Mouse (Mus musculus): ENCODE measurements around the gene Zic4. TPM values are rescaled to one million over a fixed set of nuclear protein-coding genes. Genes with fewer than 3 reads are reported as not detected.

Gene Zic4
- polyA plus RNA-seq, 1 experiment, result 0.02 TPM

- H3K27me3 ChIP-seq (ENCODE audit: control insufficient read depth), result peaks cover 79% of the 10 kb centered on the region
- H3K9me3 ChIP-seq (ENCODE audit: control insufficient read depth, low read length), result peaks cover 2% of the 10 kb centered on the region; the same call in 1 of the 2 replicates
- TF ChIP-seq GATA1 (IDR thresholded peaks at IDR 0.05; ENCODE audit: low read length) (no peak), TAL1 (IDR thresholded peaks at IDR 0.05; ENCODE audit: low read length) (no peak)
- H3K4me1 ChIP-seq (ENCODE audit: control insufficient read depth), result no peaks in the 10 kb centered on the region
- H3K36me3 ChIP-seq (ENCODE audit: control insufficient read depth), result no peaks in the 10 kb centered on the region
- no peak overlapping the region for H3K4me3 ChIP-seq (replicated peaks)
Observed at GRCm38 (mm10) chr9:91373811-91374575, 11.8 kb downstream of the Zic4 start.

DNA sequence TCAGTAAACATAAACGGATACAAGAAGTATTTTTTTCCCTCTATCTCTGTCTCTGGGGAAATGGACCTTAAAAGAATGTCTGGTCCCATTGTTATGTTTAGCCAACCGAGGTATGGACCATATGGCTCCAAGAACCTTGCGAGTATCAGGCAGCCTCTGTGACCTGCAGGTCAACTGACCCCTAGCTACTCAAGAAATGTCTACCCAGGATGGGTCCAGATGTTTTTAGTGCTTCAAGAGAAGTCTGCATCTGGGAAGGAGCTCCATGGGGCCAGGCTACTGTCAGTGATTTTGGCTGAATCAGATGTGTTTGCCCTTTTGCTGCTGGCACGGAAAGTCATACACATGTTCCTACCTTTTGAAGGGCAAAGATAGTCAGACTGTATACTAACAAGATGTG lies 12.5 kb downstream of the Zic4 start:
- H3K9me3 ChIP-seq (ENCODE audit: control insufficient read depth, low read length), result peaks cover 3% of the 10 kb centered on the region; the same call in 1 of the 2 replicates
- H3K4me3 ChIP-seq (replicated peaks), result no peak overlapping the region
- no peak for TF ChIP-seq GATA1 (IDR thresholded peaks at IDR 0.05; ENCODE audit: low read length)
- no peak for TF ChIP-seq TAL1 (IDR thresholded peaks at IDR 0.05; ENCODE audit: low read length)
- H3K36me3 ChIP-seq (ENCODE audit: control insufficient read depth), result no peaks in the 10 kb centered on the region
- H3K4me1 ChIP-seq (ENCODE audit: control insufficient read depth), result no peaks in the 10 kb centered on the region
- H3K27me3 ChIP-seq (ENCODE audit: control insufficient read depth), result peaks cover 79% of the 10 kb centered on the region

GRCm38 (mm10) chr9:91377036-91377872 lies 15.0 kb downstream of the Zic4 start:
- no peak overlapping the region for H3K4me3 ChIP-seq (replicated peaks)
- H3K36me3 ChIP-seq (ENCODE audit: control insufficient read depth), result no peaks in the 10 kb centered on the region
- H3K4me1 ChIP-seq (ENCODE audit: control insufficient read depth), result no peaks in the 10 kb centered on the region
- no peak for TF ChIP-seq TAL1 (IDR thresholded peaks at IDR 0.05; ENCODE audit: low read length)
- TF ChIP-seq GATA1 (IDR thresholded peaks at IDR 0.05; ENCODE audit: low read length), result no peak
- H3K27me3 ChIP-seq (ENCODE audit: control insufficient read depth), result peaks cover 83% of the 10 kb centered on the region
- peaks cover 3% of the 10 kb centered on the region; the same call in 1 of the 2 replicates for H3K9me3 ChIP-seq (ENCODE audit: control insufficient read depth, low read length)

DNA sequence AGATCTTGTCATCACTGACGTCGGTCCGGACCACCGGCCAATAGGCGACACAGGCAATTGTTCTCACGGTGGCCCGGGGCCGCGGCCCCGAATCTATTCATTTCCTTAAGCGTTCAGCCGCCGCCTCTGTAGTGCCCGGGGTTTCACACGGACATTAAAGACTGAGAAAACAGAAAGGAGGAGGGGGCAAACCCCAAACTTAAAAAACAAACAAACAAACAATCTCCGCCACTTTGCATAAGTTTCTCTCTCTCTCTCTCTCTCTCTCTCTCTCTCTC lies 15.6 kb downstream of the Zic4 start:
- TF ChIP-seq GATA1 (IDR thresholded peaks at IDR 0.05; ENCODE audit: low read length) (no peak), TAL1 (IDR thresholded peaks at IDR 0.05; ENCODE audit: low read length) (no peak)
- Histone ChIP-seq H3K27me3 (ENCODE audit: control insufficient read depth) (peaks cover 85% of the 10 kb centered on the region), H3K4me3 (replicated peaks) (no peak overlapping the region), H3K36me3 (ENCODE audit: control insufficient read depth) (no peaks in the 10 kb centered on the region), H3K9me3 (ENCODE audit: control insufficient read depth, low read length) (peaks cover 3% of the 10 kb centered on the region; the same call in 1 of the 2 replicates), H3K4me1 (ENCODE audit: control insufficient read depth) (no peaks in the 10 kb centered on the region)

GRCm38 (mm10) chr9:91378411-91379299 lies 16.4 kb downstream of the Zic4 start:
- peaks cover 3% of the 10 kb centered on the region; the same call in 1 of the 2 replicates for H3K9me3 ChIP-seq (ENCODE audit: control insufficient read depth, low read length)
- TF ChIP-seq GATA1 (IDR thresholded peaks at IDR 0.05; ENCODE audit: low read length), result no peak
- H3K36me3 ChIP-seq (ENCODE audit: control insufficient read depth), result no peaks in the 10 kb centered on the region
- H3K4me1 ChIP-seq (ENCODE audit: control insufficient read depth), result no peaks in the 10 kb centered on the region
- no peak overlapping the region for H3K4me3 ChIP-seq (replicated peaks)
- peaks cover 91% of the 10 kb centered on the region for H3K27me3 ChIP-seq (ENCODE audit: control insufficient read depth)

DNA sequence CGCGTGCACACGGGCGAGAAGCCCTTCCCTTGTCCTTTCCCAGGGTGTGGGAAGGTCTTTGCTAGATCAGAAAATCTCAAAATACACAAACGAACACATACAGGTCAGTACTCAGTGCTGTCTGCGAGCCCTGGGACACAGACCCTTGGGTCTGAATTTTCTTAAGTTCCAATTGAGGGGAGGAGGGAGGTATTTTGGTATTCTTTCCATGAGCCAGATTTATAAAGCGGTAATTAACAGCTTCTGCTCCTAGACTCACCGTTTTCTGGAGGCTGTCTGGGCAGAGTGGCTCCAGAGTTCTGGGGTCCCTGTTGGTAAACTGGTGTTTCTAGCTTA lies 17.1 kb downstream of the Zic4 start:
- H3K27me3 ChIP-seq (ENCODE audit: control insufficient read depth), result peaks cover 95% of the 10 kb centered on the region
- TF ChIP-seq TAL1 (IDR thresholded peaks at IDR 0.05; ENCODE audit: low read length), result no peak
- TF ChIP-seq GATA1 (IDR thresholded peaks at IDR 0.05; ENCODE audit: low read length), result no peak

GRCm38 (mm10) chr9:91379781-91380457 lies 17.7 kb downstream of the Zic4 start:
- H3K4me3 ChIP-seq (replicated peaks), result no peak overlapping the region
- no peaks in the 10 kb centered on the region for H3K36me3 ChIP-seq (ENCODE audit: control insufficient read depth)
- H3K4me1 ChIP-seq (ENCODE audit: control insufficient read depth), result no peaks in the 10 kb centered on the region
- peaks cover 97% of the 10 kb centered on the region for H3K27me3 ChIP-seq (ENCODE audit: control insufficient read depth)
- peaks cover 3% of the 10 kb centered on the region; the same call in 1 of the 2 replicates for H3K9me3 ChIP-seq (ENCODE audit: control insufficient read depth, low read length)
- no peak for TF ChIP-seq GATA1 (IDR thresholded peaks at IDR 0.05; ENCODE audit: low read length)

More for the DNA sequence above, 17.1 kb downstream of the Zic4 start:
- H3K4me3 ChIP-seq (replicated peaks), result no peak overlapping the region
- no peaks in the 10 kb centered on the region for H3K36me3 ChIP-seq (ENCODE audit: control insufficient read depth)
- H3K9me3 ChIP-seq (ENCODE audit: control insufficient read depth, low read length), result peaks cover 3% of the 10 kb centered on the region; the same call in 1 of the 2 replicates
- H3K4me1 ChIP-seq (ENCODE audit: control insufficient read depth), result no peaks in the 10 kb centered on the region

- no peaks in the 10 kb centered on the region for H3K4me1 ChIP-seq (ENCODE audit: control insufficient read depth)
- H3K36me3 ChIP-seq (ENCODE audit: control insufficient read depth), result no peaks in the 10 kb centered on the region
- H3K9me3 ChIP-seq (ENCODE audit: control insufficient read depth, low read length), result peaks cover 3% of the 10 kb centered on the region; the same call in 1 of the 2 replicates
- no peak for TF ChIP-seq GATA1 (IDR thresholded peaks at IDR 0.05; ENCODE audit: low read length)
- TF ChIP-seq TAL1 (IDR thresholded peaks at IDR 0.05; ENCODE audit: low read length), result no peak
- H3K27me3 ChIP-seq (ENCODE audit: control insufficient read depth), result peaks cover 100% of the 10 kb centered on the region
- H3K4me3 ChIP-seq (replicated peaks), result no peak overlapping the region
Observed at GRCm38 (mm10) chr9:91380458-91380914, 18.3 kb downstream of the Zic4 start.

Measured in erythroblast, embryonic 14.5 days (primary cell).